Mouse (Mus musculus) adrenal gland, postnatal 36 days (tissue): ENCODE results near the gene Il4i1. TPM values are rescaled to one million over a fixed set of nuclear protein-coding genes. Genes with fewer than 3 reads are reported as not detected.

ENCODE experiments used
- microRNA-seq: library from miRNA; unstranded; fragments of <30 nt; microRNA quantifications from one replicate; pipeline ENCODE4 v1.2.0, GENCODE M21; 2021
- total RNA-seq, 2 experiments: library from RNA; stranded (reverse); gene quantifications; 2 replicates each; pipeline ENCODE4 v1.2.3; 2021

Il4i1 gene
- total RNA-seq, 2 experiments from 2014 or later = 2.0 to 2.6 TPM

Small RNA genes lying within 50 kb of the gene (microRNA-seq; reads per million reads assigned to microRNA genes)
- not detected for gene Mir707

Other genes starting within 250 kb of the Il4i1 start
- gene Napsa, start 244.0 kb upstream of the Il4i1 start, total RNA-seq = under 1 TPM; 0.40 to 0.89 TPM
- 1 to 10 TPM; 2.6 to 3.9 TPM for gene Kcnc3, start 225.7 kb upstream of the Il4i1 start, total RNA-seq
- gene Myh14, start 145.5 kb upstream of the Il4i1 start, total RNA-seq = 1 to 10 TPM; 3.0 to 4.9 TPM
- gene Izumo2, start 107.6 kb upstream of the Il4i1 start, total RNA-seq = not detected
- 10 to 100 TPM; 47.5 to 50.6 TPM for gene Vrk3, start 68.0 kb upstream of the Il4i1 start, total RNA-seq
- gene Zfp473, start 65.3 kb upstream of the Il4i1 start, total RNA-seq = under 1 TPM; 0.49 to 0.70 TPM
- 10 to 100 TPM; 40.9 to 42.5 TPM for gene Nup62, start 299 bp upstream of the Il4i1 start, total RNA-seq
- gene Atf5, start 271 bp downstream of the Il4i1 start, total RNA-seq = 100 to 1,000 TPM; 135 to 151 TPM
- 100 to 1,000 TPM; 108 to 118 TPM for gene Akt1s1, start 32.6 kb downstream of the Il4i1 start, total RNA-seq
- gene Tbc1d17, start 32.7 kb downstream of the Il4i1 start, total RNA-seq = 10 to 100 TPM; 54.1 to 73.4 TPM
- gene Pnkp, start 40.8 kb downstream of the Il4i1 start, total RNA-seq = 10 to 100 TPM; 41.7 to 50.6 TPM
- gene Ptov1, start 53.4 kb downstream of the Il4i1 start, total RNA-seq = 100 to 1,000 TPM; 215 to 274 TPM
- gene Med25, start 76.3 kb downstream of the Il4i1 start, total RNA-seq = 10 to 100 TPM; 86.1 to 97.1 TPM
- 10 to 100 TPM; 24.9 to 25.8 TPM for gene Fuz, start 79.7 kb downstream of the Il4i1 start, total RNA-seq
- gene Ap2a1, start 113.1 kb downstream of the Il4i1 start, total RNA-seq = 100 to 1,000 TPM in 1 of 2 experiments, 10 to 100 TPM in 1; 95.0 to 106 TPM
- gene Tsks, start 126.8 kb downstream of the Il4i1 start, total RNA-seq = not detected
- gene Cpt1c, start 158.5 kb downstream of the Il4i1 start, total RNA-seq = 10 to 100 TPM in 1 of 2 experiments, 1 to 10 TPM in 1; 8.6 to 10.7 TPM
- gene Prmt1, start 170.2 kb downstream of the Il4i1 start, total RNA-seq = 100 to 1,000 TPM; 236 to 262 TPM
- gene Irf3, start 181.3 kb downstream of the Il4i1 start, total RNA-seq = 100 to 1,000 TPM in 1 of 2 experiments, 10 to 100 TPM in 1; 90.4 to 123 TPM
- 10 to 100 TPM; 16.5 to 17.4 TPM for gene Bcl2l12, start 182.3 kb downstream of the Il4i1 start, total RNA-seq
- gene Scaf1, start 200.0 kb downstream of the Il4i1 start, total RNA-seq = 10 to 100 TPM; 76.9 to 82.6 TPM
- gene Rras, start 201.6 kb downstream of the Il4i1 start, total RNA-seq = 100 to 1,000 TPM in 1 of 2 experiments, 10 to 100 TPM in 1; 98.9 to 101 TPM
- gene Prr12, start 236.5 kb downstream of the Il4i1 start, total RNA-seq = 10 to 100 TPM; 47.7 to 59.7 TPM
- gene Nosip, start 246.0 kb downstream of the Il4i1 start, total RNA-seq = 10 to 100 TPM; 50.5 to 65.3 TPM
- 10 to 100 TPM; 18.1 to 20.5 TPM for gene Prrg2, start 246.3 kb downstream of the Il4i1 start, total RNA-seq